Mouse (Mus musculus): Measurements from ENCODE around the gene Runx3. TPM values are rescaled to one million over a fixed set of nuclear protein-coding genes. Genes with fewer than 3 reads are reported as not detected.
A peak's percentile ranks its signal among the peaks of the same experiment; 100 is the strongest.

Gene Runx3
- polyA plus RNA-seq, 1 experiment from 2014 or later = not detected

GRCm38 (mm10) chr4:135191185-135191584, 70.7 kb downstream of the Runx3 start:
- no peak for ATAC-seq
- H3K27ac ChIP-seq (ENCODE audit: low read depth, low read length) = no peak overlapping the region
- WGBS = 68% methylated on average over 1 of the region's 1 CpGs
- no peak overlapping the region for H3K4me3 ChIP-seq (ENCODE audit: low read length)
- H3K9me3 ChIP-seq (ENCODE audit: control insufficient read depth, low read length) = no peaks in the 10 kb centered on the region
- no peaks in the 10 kb centered on the region for H3K27me3 ChIP-seq (replicated peaks; ENCODE audit: control insufficient read depth, insufficient read depth, low read length)
- no peak overlapping the region for H3K4me2 ChIP-seq (ENCODE audit: low read length)
- H3K9ac ChIP-seq (ENCODE audit: low read depth, low read length) = no peak overlapping the region
- H3K36me3 ChIP-seq (ENCODE audit: control insufficient read depth, insufficient read depth, low read length) = no peaks in the 10 kb centered on the region
- no peaks in the 10 kb centered on the region for H3K4me1 ChIP-seq (ENCODE audit: control insufficient read depth, insufficient read depth, low read depth, low read length)

GRCm38 (mm10) chr4:135191604-135192003, 71.2 kb downstream of the Runx3 start:
- no peak for ATAC-seq
- Histone ChIP-seq H3K4me1 (ENCODE audit: control insufficient read depth, insufficient read depth, low read depth, low read length) (no peaks in the 10 kb centered on the region), H3K27me3 (replicated peaks; ENCODE audit: control insufficient read depth, insufficient read depth, low read length) (no peaks in the 10 kb centered on the region), H3K9me3 (ENCODE audit: control insufficient read depth, low read length) (no peaks in the 10 kb centered on the region), H3K4me3 (ENCODE audit: low read length) (no peak overlapping the region), H3K9ac (ENCODE audit: low read depth, low read length) (no peak overlapping the region), H3K27ac (ENCODE audit: low read depth, low read length) (no peak overlapping the region), H3K36me3 (ENCODE audit: control insufficient read depth, insufficient read depth, low read length) (no peaks in the 10 kb centered on the region), H3K4me2 (ENCODE audit: low read length) (no peak overlapping the region)
- WGBS = 77% methylated on average over 11 of the region's 11 CpGs

- Histone ChIP-seq H3K4me3 (ENCODE audit: low read length) (no peak overlapping the region), H3K27ac (ENCODE audit: low read depth, low read length) (no peak overlapping the region), H3K27me3 (replicated peaks; ENCODE audit: control insufficient read depth, insufficient read depth, low read length) (no peaks in the 10 kb centered on the region), H3K36me3 (ENCODE audit: control insufficient read depth, insufficient read depth, low read length) (no peaks in the 10 kb centered on the region), H3K4me2 (ENCODE audit: low read length) (no peak overlapping the region), H3K9ac (ENCODE audit: low read depth, low read length) (no peak overlapping the region), H3K4me1 (ENCODE audit: control insufficient read depth, insufficient read depth, low read depth, low read length) (no peaks in the 10 kb centered on the region), H3K9me3 (ENCODE audit: control insufficient read depth, low read length) (no peaks in the 10 kb centered on the region)
- WGBS = 82% methylated on average over 5 of the region's 5 CpGs
- no peak for ATAC-seq
Observed at GRCm38 (mm10) chr4:135192841-135193240, 72.4 kb downstream of the Runx3 start.

- Histone ChIP-seq H3K4me3 (ENCODE audit: low read length) (no peak overlapping the region), H3K9me3 (ENCODE audit: control insufficient read depth, low read length) (no peaks in the 10 kb centered on the region), H3K4me2 (ENCODE audit: low read length) (no peak overlapping the region), H3K27me3 (replicated peaks; ENCODE audit: control insufficient read depth, insufficient read depth, low read length) (no peaks in the 10 kb centered on the region; the same call in 1 of the 2 replicates), H3K9ac (ENCODE audit: low read depth, low read length) (no peak overlapping the region), H3K4me1 (ENCODE audit: control insufficient read depth, insufficient read depth, low read depth, low read length) (no peaks in the 10 kb centered on the region), H3K27ac (ENCODE audit: low read depth, low read length) (no peak overlapping the region), H3K36me3 (ENCODE audit: control insufficient read depth, insufficient read depth, low read length) (no peaks in the 10 kb centered on the region)
- 80% methylated on average over 8 of the region's 8 CpGs for WGBS
- no peak for ATAC-seq
Observed at GRCm38 (mm10) chr4:135197857-135198256, 77.4 kb downstream of the Runx3 start.

GRCm38 (mm10) chr4:135201771-135202170, 81.3 kb downstream of the Runx3 start:
- Histone ChIP-seq H3K27me3 (replicated peaks; ENCODE audit: control insufficient read depth, insufficient read depth, low read length) (peaks cover 12% of the 10 kb centered on the region), H3K36me3 (ENCODE audit: control insufficient read depth, insufficient read depth, low read length) (no peaks in the 10 kb centered on the region), H3K9ac (ENCODE audit: low read depth, low read length) (no peak overlapping the region; the same call in 1 of the 2 replicates), H3K4me3 (ENCODE audit: low read length) (no peak overlapping the region), H3K9me3 (ENCODE audit: control insufficient read depth, low read length) (no peaks in the 10 kb centered on the region), H3K27ac (ENCODE audit: low read depth, low read length) (no peak overlapping the region), H3K4me1 (ENCODE audit: control insufficient read depth, insufficient read depth, low read depth, low read length) (peaks cover 7% of the 10 kb centered on the region), H3K4me2 (ENCODE audit: low read length) (peak overlapping the region; percentile 39)
- 53% methylated on average over 16 of the region's 16 CpGs for WGBS
- no peak for ATAC-seq

- Histone ChIP-seq H3K4me3 (ENCODE audit: low read length) (peak overlapping the region; percentile 20), H3K27ac (ENCODE audit: low read depth, low read length) (no peak overlapping the region), H3K4me1 (ENCODE audit: control insufficient read depth, insufficient read depth, low read depth, low read length) (peaks cover 7% of the 10 kb centered on the region), H3K27me3 (replicated peaks; ENCODE audit: control insufficient read depth, insufficient read depth, low read length) (peaks cover 12% of the 10 kb centered on the region), H3K4me2 (ENCODE audit: low read length) (peak overlapping the region; percentile 56), H3K9me3 (ENCODE audit: control insufficient read depth, low read length) (no peaks in the 10 kb centered on the region), H3K36me3 (ENCODE audit: control insufficient read depth, insufficient read depth, low read length) (no peaks in the 10 kb centered on the region), H3K9ac (ENCODE audit: low read depth, low read length) (no peak overlapping the region)
- 16% methylated on average over 14 of the region's 14 CpGs for WGBS
- no peak for ATAC-seq
Observed at GRCm38 (mm10) chr4:135203279-135203678, 82.8 kb downstream of the Runx3 start.

GRCm38 (mm10) chr4:135203806-135204560, 83.5 kb downstream of the Runx3 start:
- Histone ChIP-seq H3K36me3 (ENCODE audit: control insufficient read depth, insufficient read depth, low read length) (no peaks in the 10 kb centered on the region), H3K9me3 (ENCODE audit: control insufficient read depth, low read length) (no peaks in the 10 kb centered on the region), H3K9ac (ENCODE audit: low read depth, low read length) (no peak overlapping the region), H3K4me1 (ENCODE audit: control insufficient read depth, insufficient read depth, low read depth, low read length) (peaks cover 7% of the 10 kb centered on the region), H3K27me3 (replicated peaks; ENCODE audit: control insufficient read depth, insufficient read depth, low read length) (peaks cover 12% of the 10 kb centered on the region), H3K4me3 (ENCODE audit: low read length) (peak overlapping the region; percentile 20), H3K27ac (ENCODE audit: low read depth, low read length) (no peak overlapping the region), H3K4me2 (ENCODE audit: low read length) (peak overlapping the region; percentile 56)
- WGBS = 16% methylated on average over 17 of the region's 17 CpGs
- no peak for ATAC-seq

GRCm38 (mm10) chr4:135204666-135205065, 84.2 kb downstream of the Runx3 start:
- 60% methylated on average over 5 of the region's 5 CpGs for WGBS
- peaks cover 7% of the 10 kb centered on the region for H3K4me1 ChIP-seq (ENCODE audit: control insufficient read depth, insufficient read depth, low read depth, low read length)
- no peak overlapping the region for H3K27ac ChIP-seq (ENCODE audit: low read depth, low read length)
- H3K4me2 ChIP-seq (ENCODE audit: low read length) = no peak overlapping the region
- H3K36me3 ChIP-seq (ENCODE audit: control insufficient read depth, insufficient read depth, low read length) = no peaks in the 10 kb centered on the region
- H3K9me3 ChIP-seq (ENCODE audit: control insufficient read depth, low read length) = no peaks in the 10 kb centered on the region
- ATAC-seq = no peak
- no peak overlapping the region for H3K9ac ChIP-seq (ENCODE audit: low read depth, low read length)
- H3K4me3 ChIP-seq (ENCODE audit: low read length) = no peak overlapping the region
- peaks cover 12% of the 10 kb centered on the region for H3K27me3 ChIP-seq (replicated peaks; ENCODE audit: control insufficient read depth, insufficient read depth, low read length)

- peaks cover 7% of the 10 kb centered on the region for H3K4me1 ChIP-seq (ENCODE audit: control insufficient read depth, insufficient read depth, low read depth, low read length)
- no peak overlapping the region for H3K27ac ChIP-seq (ENCODE audit: low read depth, low read length)
- no peaks in the 10 kb centered on the region for H3K9me3 ChIP-seq (ENCODE audit: control insufficient read depth, low read length)
- H3K9ac ChIP-seq (ENCODE audit: low read depth, low read length) = no peak overlapping the region
- WGBS = 13% methylated on average over 5 of the region's 5 CpGs
- peaks cover 12% of the 10 kb centered on the region for H3K27me3 ChIP-seq (replicated peaks; ENCODE audit: control insufficient read depth, insufficient read depth, low read length)
- no peak overlapping the region for H3K4me3 ChIP-seq (ENCODE audit: low read length)
- no peaks in the 10 kb centered on the region for H3K36me3 ChIP-seq (ENCODE audit: control insufficient read depth, insufficient read depth, low read length)
- H3K4me2 ChIP-seq (ENCODE audit: low read length) = no peak overlapping the region
- ATAC-seq = no peak
Observed at GRCm38 (mm10) chr4:135205254-135205653, 84.8 kb downstream of the Runx3 start.

Data from hindbrain, embryonic 16.5 days (tissue).